Mouse (Mus musculus): Measurements from ENCODE around the gene Thbs4. TPM values are rescaled to one million over a fixed set of nuclear protein-coding genes. Genes with fewer than 3 reads are reported as not detected.

Thbs4 gene
- polyA plus RNA-seq, 1 experiment from 2014 or later: 1.6 TPM

DNA sequence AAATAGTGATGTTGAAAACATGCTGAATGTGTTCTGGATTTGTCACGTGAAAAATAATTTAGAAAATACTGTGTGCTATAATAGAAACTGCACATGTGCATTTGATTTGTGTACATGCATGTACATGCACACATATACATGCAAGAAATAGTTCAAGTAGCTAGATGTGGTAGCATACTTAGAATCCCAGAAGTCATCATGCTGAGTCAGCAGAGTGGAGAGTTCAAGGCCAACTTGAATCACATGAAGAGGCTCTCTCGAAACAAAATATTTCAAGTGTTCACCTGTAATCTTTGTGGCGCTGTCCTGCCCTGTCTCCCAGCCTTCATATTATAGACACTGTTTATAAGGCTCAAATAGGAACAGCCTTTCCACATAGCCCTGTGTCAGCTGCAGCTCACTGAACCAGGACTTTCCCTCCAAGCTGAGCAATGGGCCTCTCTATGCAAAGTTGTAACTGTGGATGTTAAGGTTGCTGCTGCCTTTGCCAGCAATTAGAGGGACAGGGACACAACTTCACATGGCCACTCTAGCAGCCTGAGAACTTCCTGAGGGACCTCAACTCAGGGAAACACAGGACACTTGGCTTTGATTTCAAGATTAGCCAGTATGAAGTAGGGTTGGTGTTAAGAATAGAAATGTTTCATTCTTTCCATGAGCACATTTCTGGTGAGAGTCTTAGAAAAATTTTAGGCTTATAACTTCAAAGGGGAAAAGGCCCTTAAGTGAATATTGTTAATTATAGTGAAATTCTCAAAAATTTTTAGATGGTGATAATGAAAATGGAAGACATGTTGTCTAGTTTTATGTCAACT lies 76.6 kb downstream of the Thbs4 start:
- no peak overlapping the region for H3K4me3 ChIP-seq (ENCODE audit: low read depth, low read length)
- no peak overlapping the region for H3K9ac ChIP-seq (ENCODE audit: low read depth, low read length)
- no peaks in the 10 kb centered on the region for H3K27me3 ChIP-seq (ENCODE audit: control insufficient read depth, insufficient read depth, low read depth, low read length)
- WGBS: 96% methylated on average over 3 of the region's 3 CpGs
- H3K36me3 ChIP-seq (ENCODE audit: control insufficient read depth, insufficient read depth, low read length): no peaks in the 10 kb centered on the region
- no peak overlapping the region for H3K27ac ChIP-seq (ENCODE audit: low read length)
- no peaks in the 10 kb centered on the region for H3K4me1 ChIP-seq (ENCODE audit: control insufficient read depth, insufficient read depth, low read length)
- no peak for ATAC-seq
- no peak overlapping the region for H3K4me2 ChIP-seq (ENCODE audit: low read length)
- no peaks in the 10 kb centered on the region for H3K9me3 ChIP-seq (replicated peaks; ENCODE audit: control insufficient read depth, low read length, poor library complexity, severe bottlenecking)

DNA sequence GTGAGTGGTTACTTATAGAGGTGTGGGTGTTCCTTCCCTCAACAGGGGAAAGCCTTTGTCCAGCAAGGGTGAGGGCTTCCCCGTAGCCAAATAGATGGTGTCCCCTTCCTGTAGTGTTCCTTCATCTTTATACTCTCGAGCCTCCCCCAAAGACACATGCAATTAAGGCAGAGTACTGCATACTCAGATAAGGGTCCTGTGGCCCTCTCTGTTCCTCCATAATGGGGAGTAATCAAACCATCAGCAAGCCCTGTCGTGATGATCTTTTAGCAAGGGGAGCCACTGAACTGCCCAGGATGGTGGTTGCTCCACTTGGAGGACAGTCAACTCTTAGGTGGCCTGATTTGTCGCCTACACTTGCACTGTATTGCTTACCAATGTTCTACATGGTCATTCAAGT lies 82.0 kb downstream of the Thbs4 start:
- Histone ChIP-seq H3K36me3 (ENCODE audit: control insufficient read depth, insufficient read depth, low read length) (peaks cover 6% of the 10 kb centered on the region; the same call in 1 of the 2 replicates), H3K9ac (ENCODE audit: low read depth, low read length) (no peak overlapping the region), H3K27me3 (ENCODE audit: control insufficient read depth, insufficient read depth, low read depth, low read length) (no peaks in the 10 kb centered on the region), H3K4me3 (ENCODE audit: low read depth, low read length) (no peak overlapping the region), H3K4me1 (ENCODE audit: control insufficient read depth, insufficient read depth, low read length) (no peaks in the 10 kb centered on the region), H3K27ac (ENCODE audit: low read length) (no peak overlapping the region), H3K9me3 (replicated peaks; ENCODE audit: control insufficient read depth, low read length, poor library complexity, severe bottlenecking) (no peaks in the 10 kb centered on the region), H3K4me2 (ENCODE audit: low read length) (no peak overlapping the region)
- ATAC-seq: no peak
- 93% methylated on average over 4 of the region's 4 CpGs for WGBS

DNA sequence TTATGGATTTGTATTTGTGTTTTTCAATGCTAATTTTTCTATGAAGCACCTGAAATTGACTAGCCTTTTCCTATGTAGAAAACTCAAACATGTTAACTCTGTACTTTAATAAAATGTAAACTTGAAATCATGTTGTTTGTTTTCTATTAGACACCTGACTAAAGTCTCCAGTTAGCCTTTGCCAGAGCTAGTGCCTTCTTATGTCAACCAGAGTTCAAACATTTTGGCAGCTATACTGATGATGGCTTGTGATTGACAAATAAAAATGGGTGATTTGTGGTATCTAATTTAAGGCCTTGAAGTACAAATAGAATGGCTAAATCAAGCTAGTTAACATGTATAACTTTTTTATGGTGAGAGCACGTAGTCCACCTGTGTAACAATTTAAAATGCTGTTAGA lies 82.8 kb downstream of the Thbs4 start:
- Histone ChIP-seq H3K27me3 (ENCODE audit: control insufficient read depth, insufficient read depth, low read depth, low read length) (no peaks in the 10 kb centered on the region), H3K9ac (ENCODE audit: low read depth, low read length) (no peak overlapping the region), H3K9me3 (replicated peaks; ENCODE audit: control insufficient read depth, low read length, poor library complexity, severe bottlenecking) (no peaks in the 10 kb centered on the region), H3K27ac (ENCODE audit: low read length) (no peak overlapping the region), H3K4me3 (ENCODE audit: low read depth, low read length) (no peak overlapping the region), H3K36me3 (ENCODE audit: control insufficient read depth, insufficient read depth, low read length) (peaks cover 6% of the 10 kb centered on the region; the same call in 1 of the 2 replicates), H3K4me2 (ENCODE audit: low read length) (no peak overlapping the region), H3K4me1 (ENCODE audit: control insufficient read depth, insufficient read depth, low read length) (no peaks in the 10 kb centered on the region)
- WGBS: 93% methylated on average over 1 of the region's 1 CpGs
- no peak for ATAC-seq

DNA sequence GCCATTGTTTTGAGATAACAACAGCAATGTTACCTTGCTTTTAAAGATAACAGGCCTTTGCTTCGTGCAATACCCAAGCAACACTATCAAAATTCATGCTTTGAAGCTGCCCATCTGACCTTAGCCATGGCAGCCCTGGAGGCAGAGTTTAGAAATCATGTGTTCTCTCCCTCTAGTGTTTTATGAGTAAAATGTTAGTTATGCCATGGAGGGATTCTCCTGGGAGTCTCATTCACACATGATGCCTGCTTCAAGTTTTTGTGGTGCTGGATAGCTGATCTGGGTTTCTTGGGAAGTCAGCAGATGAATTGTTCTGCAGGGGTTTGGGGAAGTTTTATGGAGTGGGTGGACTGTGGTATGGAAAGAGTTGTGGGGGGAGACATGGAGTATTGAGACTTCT lies 84.3 kb downstream of the Thbs4 start:
- Histone ChIP-seq H3K27me3 (ENCODE audit: control insufficient read depth, insufficient read depth, low read depth, low read length) (no peaks in the 10 kb centered on the region), H3K27ac (ENCODE audit: low read length) (no peak overlapping the region), H3K36me3 (ENCODE audit: control insufficient read depth, insufficient read depth, low read length) (peaks cover 9% of the 10 kb centered on the region; the same call in 1 of the 2 replicates), H3K4me2 (ENCODE audit: low read length) (no peak overlapping the region), H3K9me3 (replicated peaks; ENCODE audit: control insufficient read depth, low read length, poor library complexity, severe bottlenecking) (no peaks in the 10 kb centered on the region), H3K4me3 (ENCODE audit: low read depth, low read length) (no peak overlapping the region), H3K9ac (ENCODE audit: low read depth, low read length) (no peak overlapping the region), H3K4me1 (ENCODE audit: control insufficient read depth, insufficient read depth, low read length) (no peaks in the 10 kb centered on the region)
- no peak for ATAC-seq
- 66% methylated on average over 1 of the region's 1 CpGs for WGBS

DNA sequence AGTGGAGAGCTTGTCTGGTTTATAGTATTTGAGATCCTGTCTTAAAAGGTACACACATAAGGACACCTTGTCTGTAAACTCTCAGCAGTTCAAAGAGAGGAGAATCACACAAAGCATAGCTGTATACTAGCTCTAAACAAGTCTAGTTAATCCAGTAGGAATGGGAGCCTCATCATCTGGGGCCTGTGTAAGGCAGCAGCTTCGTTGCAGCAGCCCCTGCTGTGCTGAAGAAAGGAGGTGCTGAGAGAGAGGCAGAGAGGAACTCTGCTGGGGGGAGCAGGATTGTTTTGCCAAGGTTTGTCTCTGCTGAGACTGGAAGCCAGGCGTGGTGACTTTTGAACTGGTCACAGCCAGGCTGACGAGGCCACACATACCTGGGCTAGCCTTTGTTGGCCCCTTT lies 85.1 kb downstream of the Thbs4 start:
- Histone ChIP-seq H3K4me2 (ENCODE audit: low read length) (no peak overlapping the region), H3K4me3 (ENCODE audit: low read depth, low read length) (no peak overlapping the region), H3K27me3 (ENCODE audit: control insufficient read depth, insufficient read depth, low read depth, low read length) (no peaks in the 10 kb centered on the region), H3K36me3 (ENCODE audit: control insufficient read depth, insufficient read depth, low read length) (peaks cover 9% of the 10 kb centered on the region; the same call in 1 of the 2 replicates), H3K9me3 (replicated peaks; ENCODE audit: control insufficient read depth, low read length, poor library complexity, severe bottlenecking) (no peaks in the 10 kb centered on the region), H3K4me1 (ENCODE audit: control insufficient read depth, insufficient read depth, low read length) (no peaks in the 10 kb centered on the region), H3K9ac (ENCODE audit: low read depth, low read length) (no peak overlapping the region), H3K27ac (ENCODE audit: low read length) (no peak overlapping the region)
- WGBS: 14% methylated on average over 3 of the region's 3 CpGs
- no peak for ATAC-seq

DNA sequence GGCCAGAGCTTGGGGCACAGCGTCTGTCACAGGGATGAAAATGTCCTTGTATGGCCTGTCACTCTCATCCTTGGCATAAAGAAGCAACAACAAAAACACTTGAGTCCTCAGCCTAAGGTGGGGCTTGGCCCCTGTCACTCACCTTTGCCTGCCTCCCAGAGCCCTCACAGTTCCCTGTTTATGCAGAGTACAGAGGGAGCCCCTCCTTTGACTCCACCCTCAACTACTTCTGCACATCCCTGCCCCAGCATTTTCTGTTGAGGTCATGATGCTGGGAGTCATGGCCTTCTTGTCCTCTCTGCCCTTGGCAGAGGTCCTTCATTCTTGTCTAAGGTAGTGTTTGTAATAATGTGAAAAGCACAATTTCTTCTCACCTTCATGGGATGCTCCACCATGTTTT lies 86.2 kb downstream of the Thbs4 start:
- no peak overlapping the region for H3K9ac ChIP-seq (ENCODE audit: low read depth, low read length)
- peaks cover 9% of the 10 kb centered on the region; the same call in 1 of the 2 replicates for H3K36me3 ChIP-seq (ENCODE audit: control insufficient read depth, insufficient read depth, low read length)
- no peak overlapping the region for H3K4me2 ChIP-seq (ENCODE audit: low read length)
- 73% methylated on average over 1 of the region's 1 CpGs for WGBS
- H3K27ac ChIP-seq (ENCODE audit: low read length): no peak overlapping the region
- no peaks in the 10 kb centered on the region for H3K27me3 ChIP-seq (ENCODE audit: control insufficient read depth, insufficient read depth, low read depth, low read length)
- no peaks in the 10 kb centered on the region for H3K9me3 ChIP-seq (replicated peaks; ENCODE audit: control insufficient read depth, low read length, poor library complexity, severe bottlenecking)
- ATAC-seq: no peak
- no peaks in the 10 kb centered on the region for H3K4me1 ChIP-seq (ENCODE audit: control insufficient read depth, insufficient read depth, low read length)
- H3K4me3 ChIP-seq (ENCODE audit: low read depth, low read length): no peak overlapping the region

DNA sequence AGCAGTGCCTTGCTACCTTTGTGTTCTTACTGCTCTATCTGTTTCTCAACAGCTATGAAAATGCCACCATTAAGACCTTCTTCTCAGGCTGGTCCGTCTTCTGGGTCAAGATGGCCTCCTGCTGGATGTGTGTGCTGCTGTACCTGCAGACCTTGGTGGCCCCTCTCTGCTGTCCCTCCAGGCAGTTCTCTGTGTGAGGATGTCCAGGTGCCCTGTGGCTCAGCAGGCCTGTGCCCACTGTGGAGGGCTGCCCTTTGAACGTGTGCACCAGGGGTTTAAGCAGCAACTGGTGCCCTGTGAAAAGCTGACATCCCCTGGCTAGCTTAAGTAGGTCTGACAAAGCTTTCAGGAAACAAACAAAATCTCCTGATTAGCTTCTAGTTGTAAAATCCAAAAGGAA lies 86.7 kb downstream of the Thbs4 start:
- no peak overlapping the region for H3K9ac ChIP-seq (ENCODE audit: low read depth, low read length)
- H3K27ac ChIP-seq (ENCODE audit: low read length): no peak overlapping the region
- no peaks in the 10 kb centered on the region for H3K27me3 ChIP-seq (ENCODE audit: control insufficient read depth, insufficient read depth, low read depth, low read length)
- no peak for ATAC-seq
- H3K4me1 ChIP-seq (ENCODE audit: control insufficient read depth, insufficient read depth, low read length): no peaks in the 10 kb centered on the region
- whole genome bisulfite sequencing: 61% methylated on average over 2 of the region's 2 CpGs
- H3K4me3 ChIP-seq (ENCODE audit: low read depth, low read length): no peak overlapping the region
- H3K36me3 ChIP-seq (ENCODE audit: control insufficient read depth, insufficient read depth, low read length): peaks cover 9% of the 10 kb centered on the region; the same call in 1 of the 2 replicates
- no peak overlapping the region for H3K4me2 ChIP-seq (ENCODE audit: low read length)
- no peaks in the 10 kb centered on the region for H3K9me3 ChIP-seq (replicated peaks; ENCODE audit: control insufficient read depth, low read length, poor library complexity, severe bottlenecking)

DNA sequence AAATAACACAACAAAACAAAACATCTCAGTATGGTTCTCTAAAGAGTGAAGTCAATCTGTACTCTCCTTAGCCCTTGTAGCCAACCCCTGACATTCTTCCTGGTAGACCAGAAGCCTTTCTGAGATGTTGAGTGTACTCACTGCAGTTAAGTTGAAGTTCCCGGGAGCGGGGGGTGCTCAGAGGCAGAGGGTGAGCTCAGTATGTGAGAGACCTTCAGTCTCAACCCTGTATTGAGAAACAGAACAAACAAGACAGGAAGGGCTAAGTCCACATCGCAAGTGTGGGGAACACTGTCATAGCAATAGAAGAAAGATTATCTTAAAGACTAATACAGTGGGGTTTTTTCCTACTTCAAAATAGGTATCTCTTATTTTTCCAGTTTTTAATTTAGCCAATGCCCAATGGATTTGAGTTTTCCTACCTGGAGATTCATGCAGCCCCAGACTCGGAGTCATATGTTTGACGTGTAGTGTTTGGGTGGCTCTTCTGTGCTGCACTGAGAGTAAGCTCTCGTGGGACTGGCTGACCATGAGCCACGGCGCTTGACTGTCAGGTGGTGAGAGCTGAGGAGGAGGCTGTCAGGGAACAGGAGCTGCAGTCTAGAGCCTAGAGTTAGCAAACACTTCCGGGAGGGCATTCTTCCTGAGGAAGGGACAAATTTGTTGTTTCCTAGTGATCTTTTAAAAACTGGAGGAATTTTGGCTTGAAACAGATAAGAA lies 88.1 kb downstream of the Thbs4 start:
- H3K4me2 ChIP-seq (ENCODE audit: low read length): no peak overlapping the region
- no peak overlapping the region for H3K27ac ChIP-seq (ENCODE audit: low read length)
- H3K4me1 ChIP-seq (ENCODE audit: control insufficient read depth, insufficient read depth, low read length): no peaks in the 10 kb centered on the region
- WGBS: 93% methylated on average over 9 of the region's 9 CpGs
- no peaks in the 10 kb centered on the region for H3K9me3 ChIP-seq (replicated peaks; ENCODE audit: control insufficient read depth, low read length, poor library complexity, severe bottlenecking)
- no peak overlapping the region for H3K9ac ChIP-seq (ENCODE audit: low read depth, low read length)
- peaks cover 9% of the 10 kb centered on the region; the same call in 1 of the 2 replicates for H3K36me3 ChIP-seq (ENCODE audit: control insufficient read depth, insufficient read depth, low read length)
- no peaks in the 10 kb centered on the region for H3K27me3 ChIP-seq (ENCODE audit: control insufficient read depth, insufficient read depth, low read depth, low read length)
- ATAC-seq: no peak
- H3K4me3 ChIP-seq (ENCODE audit: low read depth, low read length): no peak overlapping the region

DNA sequence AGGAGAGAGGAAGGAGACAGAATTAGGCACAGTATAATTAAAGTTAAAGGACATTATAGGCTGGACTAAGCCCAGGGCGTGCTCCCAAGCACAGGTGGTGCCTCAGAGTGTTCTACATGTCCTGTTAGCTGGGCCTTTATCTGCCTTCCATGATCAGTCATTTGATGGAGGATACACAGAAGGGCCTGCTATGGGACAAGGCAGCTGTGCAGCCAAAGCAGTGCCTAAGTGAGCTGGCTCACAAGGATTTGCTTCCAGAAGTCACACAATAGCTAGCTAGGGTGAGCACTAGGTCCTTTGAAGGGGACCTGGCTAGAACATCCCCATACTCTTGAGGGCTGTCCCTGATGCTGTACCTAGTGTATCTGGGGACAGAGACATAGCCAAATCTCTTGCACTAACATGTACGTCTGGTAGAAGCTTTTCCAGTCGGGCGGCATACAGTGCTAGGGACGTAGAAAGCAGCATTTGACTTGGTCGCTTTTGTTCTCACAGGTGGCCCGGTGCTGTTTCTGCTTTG lies 89.5 kb downstream of the Thbs4 start:
- Histone ChIP-seq H3K27ac (ENCODE audit: low read length) (no peak overlapping the region), H3K9me3 (replicated peaks; ENCODE audit: control insufficient read depth, low read length, poor library complexity, severe bottlenecking) (no peaks in the 10 kb centered on the region), H3K4me1 (ENCODE audit: control insufficient read depth, insufficient read depth, low read length) (no peaks in the 10 kb centered on the region), H3K27me3 (ENCODE audit: control insufficient read depth, insufficient read depth, low read depth, low read length) (no peaks in the 10 kb centered on the region), H3K4me3 (ENCODE audit: low read depth, low read length) (no peak overlapping the region), H3K9ac (ENCODE audit: low read depth, low read length) (no peak overlapping the region), H3K36me3 (ENCODE audit: control insufficient read depth, insufficient read depth, low read length) (peaks cover 9% of the 10 kb centered on the region; the same call in 1 of the 2 replicates), H3K4me2 (ENCODE audit: low read length) (no peak overlapping the region)
- 95% methylated on average over 7 of the region's 7 CpGs for WGBS
- ATAC-seq: no peak

All from midbrain, embryonic 16.5 days (tissue).